25 mouse cellular contexts compared by ENCODE assay signal in genomic region chr4:152880368-152880767, GRCm38 (mm10).
"Had no signal": no experiment of that assay in that cellular context is flagged by ENCODE, and none has a peak within 500 bp of the region (broad histone marks: within the 10 kb centered on the region; RNA-seq: fewer than 3 reads in every experiment).

No protein-coding gene starts in this region.

- H3K4me3 ChIP-seq: gastrocnemius, adult 2 months; heart, embryonic 10.5 days; heart, embryonic 12.5 days; hindbrain, embryonic 10.5 days; hindbrain, embryonic 12.5 days; intestine, embryonic 15.5 days; layer of hippocampus, adult 2 months; left cerebral cortex, adult 2 months; limb, embryonic 10.5 days; limb, embryonic 12.5 days had no signal

- ATAC-seq: inflammation-experienced regulatory T-cells, adult 6 months; intestine, embryonic 15.5 days; intestine, postnatal 0 days had no signal

- H3K4me2 ChIP-seq: heart, embryonic 12.5 days; hindbrain, embryonic 12.5 days; hindbrain, embryonic 14.5 days; intestine, embryonic 15.5 days; limb, embryonic 12.5 days; liver, embryonic 11.5 days had no signal

- H3K36me3 ChIP-seq: heart, embryonic 10.5 days; heart, embryonic 12.5 days; hindbrain, embryonic 10.5 days; hindbrain, embryonic 12.5 days; intestine, embryonic 15.5 days; limb, embryonic 10.5 days; limb, embryonic 12.5 days had no signal

- H3K27me3 ChIP-seq: hindbrain, embryonic 12.5 days; intestine, embryonic 15.5 days; limb, embryonic 12.5 days had no signal

- H3K4me1 ChIP-seq: heart, embryonic 12.5 days; limb, embryonic 10.5 days; limb, embryonic 12.5 days had no signal

- DNase-seq: gastrocnemius, adult 2 months; gastrocnemius, postnatal 10 days; gastrocnemius, postnatal 25 days; heart, adult 18-20 months; heart, postnatal 10 days; heart, postnatal 4 days; kidney, adult 18-20 months; kidney, adult 8-10 months; kidney, postnatal 10 days; kidney, postnatal 25 days; kidney, postnatal 4 days; liver had no signal

- H3K9me3 ChIP-seq: intestine, embryonic 15.5 days; limb, embryonic 10.5 days had no signal
